In the genomic region with DNA sequence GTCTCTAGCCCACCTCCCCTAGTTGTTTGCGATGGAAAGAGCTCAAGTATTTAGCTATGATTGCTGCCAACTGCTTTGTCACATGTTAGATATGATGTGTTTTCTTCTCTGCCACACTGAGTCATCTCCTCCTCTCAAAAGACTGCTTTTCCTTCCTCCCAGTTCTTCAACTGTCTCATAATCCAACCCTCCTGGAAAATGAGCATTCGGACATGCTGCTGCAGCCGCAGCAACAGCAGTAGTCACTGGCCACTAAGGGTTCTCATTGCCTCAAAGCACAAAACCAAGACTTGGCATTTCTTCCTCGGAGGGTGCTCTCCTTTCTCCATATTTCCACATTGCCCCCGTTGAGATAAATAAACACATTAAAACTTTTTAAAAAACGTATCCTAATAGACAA, we compare ENCODE assay signal across 10 mouse cellular contexts. TPM values are rescaled to one million over a fixed set of nuclear protein-coding genes. Genes with fewer than 3 reads are reported as not detected.
DNase-seq lines count a peak whose midpoint lies in the region; ATAC-seq and TF ChIP-seq lines count a peak whose summit lies in the region.
"Had no signal": no experiment of that assay in that cellular context is flagged by ENCODE, and none has a peak within 500 bp of the region (broad histone marks: within the 10 kb centered on the region; RNA-seq: fewer than 3 reads in every experiment).

No protein-coding gene starts in this region.

- TF ChIP-seq CTCF in left cerebral cortex, adult 2 months (IDR thresholded peaks at IDR 0.05), result no peak

- no peak for ATAC-seq in embryonic facial prominence, embryonic 13.5 days (ENCODE audit: insufficient number of reproducible peaks, insufficient read depth, low FRiP score, low TSS enrichment, low read depth)
- no peak for ATAC-seq in midbrain, embryonic 16.5 days

- intact Hi-C loops in left cerebral cortex, adult 2 months (cut with DNase I), result loop anchor here (5.0 to 10.0 kb wide), 4 partner anchors 172 to 1574 kb away; no protein-coding TSS in a partner anchor
- intact Hi-C loops in left cerebral cortex, postnatal 4 days (cut with DNase I), result loop anchor here (5.0 to 10.0 kb wide), 3 partner anchors 174 to 574 kb away; no protein-coding TSS in a partner anchor
- intact Hi-C loops in gastrocnemius, postnatal 14 days (cut with DNase I; ENCODE audit: low total_unique reads), result loop anchor here (10.0 kb wide), 1 partner anchor 574 kb away; no protein-coding TSS in a partner anchor

- peaks cover 11% of the 10 kb centered on the region for H3K4me1 ChIP-seq in embryonic facial prominence, embryonic 13.5 days
- peaks cover 11% of the 10 kb centered on the region; the same call in 1 of the 2 replicates for H3K4me1 ChIP-seq in hindbrain, embryonic 10.5 days (replicated peaks)
- H3K4me1 ChIP-seq in midbrain, embryonic 16.5 days (ENCODE audit: control insufficient read depth, insufficient read depth, low read length), result peaks cover 24% of the 10 kb centered on the region

- peak overlapping the region; percentile 72 for H3K4me3 ChIP-seq in left cerebral cortex, adult 2 months
- peak overlapping the region; percentile 58 for H3K4me3 ChIP-seq in embryonic facial prominence, embryonic 13.5 days
- H3K4me3 ChIP-seq in hindbrain, embryonic 10.5 days, result peak overlapping the region; percentile 64
- peak overlapping the region; percentile 67 for H3K4me3 ChIP-seq in midbrain, embryonic 16.5 days (ENCODE audit: low read depth, low read length)

- H3K27me3 ChIP-seq in embryonic facial prominence, embryonic 13.5 days, result peaks cover 2% of the 10 kb centered on the region
- peaks cover 7% of the 10 kb centered on the region; the same call in 1 of the 2 replicates for H3K27me3 ChIP-seq in hindbrain, embryonic 10.5 days (ENCODE audit: insufficient read depth, poor library complexity, severe bottlenecking)
- no peaks in the 10 kb centered on the region for H3K27me3 ChIP-seq in midbrain, embryonic 16.5 days (ENCODE audit: control insufficient read depth, insufficient read depth, low read depth, low read length)

- peaks cover 4% of the 10 kb centered on the region; the same call in 1 of the 2 replicates for H3K36me3 ChIP-seq in embryonic facial prominence, embryonic 13.5 days
- H3K36me3 ChIP-seq in hindbrain, embryonic 10.5 days, result no peaks in the 10 kb centered on the region
- peaks cover 6% of the 10 kb centered on the region for H3K36me3 ChIP-seq in midbrain, embryonic 16.5 days (ENCODE audit: control insufficient read depth, insufficient read depth, low read length)

- peak overlapping the region; percentile 80 for H3K27ac ChIP-seq in left cerebral cortex, adult 2 months
- no peak overlapping the region for H3K27ac ChIP-seq in embryonic facial prominence, embryonic 13.5 days
- H3K27ac ChIP-seq in hindbrain, embryonic 10.5 days, result no peak overlapping the region
- peak overlapping the region; percentile 93 for H3K27ac ChIP-seq in midbrain, embryonic 16.5 days (ENCODE audit: low read length)

- no peaks in the 10 kb centered on the region for H3K9me3 ChIP-seq in embryonic facial prominence, embryonic 13.5 days
- no peaks in the 10 kb centered on the region for H3K9me3 ChIP-seq in hindbrain, embryonic 10.5 days
- no peaks in the 10 kb centered on the region for H3K9me3 ChIP-seq in midbrain, embryonic 16.5 days (replicated peaks; ENCODE audit: control insufficient read depth, low read length, poor library complexity, severe bottlenecking)

- peak overlapping the region; percentile 86 for H3K4me2 ChIP-seq in embryonic facial prominence, embryonic 13.5 days
- H3K4me2 ChIP-seq in midbrain, embryonic 16.5 days (ENCODE audit: low read length), result peak overlapping the region; percentile 74

- no peak for DNase-seq in left cerebral cortex, adult 2 months (ENCODE audit: extremely low spot score in 1 of 2, low spot score in 2 of 2)
- DNase-seq in left cerebral cortex, postnatal 4 days, result no peak
- no peak for DNase-seq in hindbrain, embryonic 10.5 days (ENCODE audit: low spot score)
- no peak for DNase-seq in gastrocnemius, postnatal 14 days
- DNase-seq in urinary bladder, adult 18-20 months (ENCODE audit: low spot score in 2 of 2), result no peak
- no peak for DNase-seq in adipocyte (ENCODE audit: low spot score)

- peak overlapping the region; percentile 72; the same call in 1 of the 2 replicates for H3K9ac ChIP-seq in embryonic facial prominence, embryonic 13.5 days
- H3K9ac ChIP-seq in midbrain, embryonic 16.5 days (ENCODE audit: low read depth, low read length), result peak overlapping the region; percentile 81

- WGBS in embryonic facial prominence, embryonic 13.5 days, result 21% methylated on average over 6 of the region's 6 CpGs
- WGBS in hindbrain, embryonic 10.5 days, result 41% methylated on average over 6 of the region's 6 CpGs
- whole genome bisulfite sequencing in midbrain, embryonic 16.5 days, result 11% methylated on average over 6 of the region's 6 CpGs

RNA-seq across cellular contexts. Expression of gene Pcdh9, which starts 1.2 kb away (rescaled TPM):
- 100 to 1,000 TPM; 187 to 191 TPM for total RNA-seq in left cerebral cortex, adult 2 months (2021)
- 100 to 1,000 TPM; 177 to 178 TPM for total RNA-seq in left cerebral cortex, postnatal 4 days (2021)
- polyA plus RNA-seq in embryonic facial prominence, embryonic 13.5 days (2015; fragmentation: Nextera tagmentation; extraction: Ambion mirVana), result 59.7 and 60.7 TPM in 2 replicates
- 17.0 and 39.2 TPM in 2 replicates for polyA plus RNA-seq in hindbrain, embryonic 10.5 days (2016; fragmentation: Nextera tagmentation; extraction: Ambion mirVana)
- polyA plus RNA-seq in midbrain, embryonic 16.5 days (2015; fragmentation: Nextera tagmentation; extraction: Ambion mirVana), result 179 and 187 TPM in 2 replicates
- total RNA-seq in gastrocnemius, postnatal 14 days (2021), result 1 to 10 TPM in 1 of 2 experiments, under 1 TPM in 1; 0.84 to 2.1 TPM
- total RNA-seq: hematopoietic stem cell, adult 5-6 weeks; neutrophil, adult 5-6 weeks had no signal

Comparison
In these comparisons a context has a peak if more than half of its experiments do, and no peak if none do; other contexts are left out.
1. H3K27ac ChIP-seq: peak in left cerebral cortex, adult 2 months (single experiment) and midbrain, embryonic 16.5 days (single experiment); none in embryonic facial prominence, embryonic 13.5 days (single experiment) and hindbrain, embryonic 10.5 days (single experiment).
2. RNA of gene Pcdh9, which starts 1.2 kb away (total RNA-seq): 187 to 191 TPM in left cerebral cortex, adult 2 months and 177 to 178 TPM in left cerebral cortex, postnatal 4 days; 0.84 to 2.1 TPM in gastrocnemius, postnatal 14 days; every median in the first group is over 10 times any median in the second.
3. Peak in every context shown above with its lines, with median percentiles within 50 percentile points of each other: H3K4me3 ChIP-seq.